Mouse (Mus musculus) A20 (cell line): ENCODE results near the gene Nbas.

ENCODE experiments used
- DNase-seq: peaks from one replicate; pipeline ENCODE4 v3.0.0-alpha.2; 2011; ENCODE audit warnings: low read depth, low spot score

The Nbas gene

GRCm38 (mm10) chr12:13268826-13269449 is at the start of gene Nbas:
Gene Nbas, plus strand, starts transcription at chr12:13269133.
- peak; percentile 90 for DNase-seq

- no peak for DNase-seq
Observed at GRCm38 (mm10) chr12:13242453-13242852, 26.5 kb upstream of the Nbas start.

- DNase-seq = peak; percentile 89
Observed at GRCm38 (mm10) chr12:13248691-13249572, 20.0 kb upstream of the Nbas start, which contains the start of gene Ddx1. Gene Ddx1, minus strand, starts transcription at chr12:13249213.

- no peak for DNase-seq
Observed at GRCm38 (mm10) chr12:13249573-13249919, 19.4 kb upstream of the Nbas start.

- DNase-seq = no peak
Observed at GRCm38 (mm10) chr12:13255068-13255467, 13.9 kb upstream of the Nbas start.

GRCm38 (mm10) chr12:13255701-13256100 is 13.2 kb upstream of the Nbas start:
- no peak for DNase-seq

GRCm38 (mm10) chr12:13268412-13268811 is 521 bp upstream of the Nbas start:
- no peak for DNase-seq

GRCm38 (mm10) chr12:13269570-13270390 is 847 bp downstream of the Nbas start:
- DNase-seq = peak; percentile 49

GRCm38 (mm10) chr12:13291453-13291852 is 22.5 kb downstream of the Nbas start:
- DNase-seq = no peak

- peak; percentile 20 for DNase-seq
Observed at GRCm38 (mm10) chr12:13293421-13293881, 24.5 kb downstream of the Nbas start.

- DNase-seq = no peak
Observed at GRCm38 (mm10) chr12:13303037-13303436, 34.1 kb downstream of the Nbas start.

- no peak for DNase-seq
Observed at GRCm38 (mm10) chr12:13313966-13314365, 45.0 kb downstream of the Nbas start.

GRCm38 (mm10) chr12:13314384-13314783 is 45.5 kb downstream of the Nbas start:
- no peak for DNase-seq

- no peak for DNase-seq
Observed at GRCm38 (mm10) chr12:13315081-13315480, 46.1 kb downstream of the Nbas start.

- no peak for DNase-seq
Observed at GRCm38 (mm10) chr12:13342535-13342934, 73.6 kb downstream of the Nbas start.

GRCm38 (mm10) chr12:13356201-13356600 is 87.3 kb downstream of the Nbas start:
- no peak for DNase-seq

- no peak for DNase-seq
Observed at GRCm38 (mm10) chr12:13356769-13357168, 87.8 kb downstream of the Nbas start.

- DNase-seq = no peak
Observed at GRCm38 (mm10) chr12:13357229-13357628, 88.3 kb downstream of the Nbas start.

- no peak for DNase-seq
Observed at GRCm38 (mm10) chr12:13358849-13359248, 89.9 kb downstream of the Nbas start.

GRCm38 (mm10) chr12:13360183-13360811 is 91.4 kb downstream of the Nbas start:
- DNase-seq = no peak

- no peak for DNase-seq
Observed at GRCm38 (mm10) chr12:13381580-13381979, 112.6 kb downstream of the Nbas start.
